Mouse (Mus musculus) heart, postnatal 0 days (tissue): ENCODE data around the gene Eif4e2.

ENCODE experiments used
- CTCF ChIP-seq: IDR thresholded peaks from 2 replicates; pipeline ENCODE4 v1.5.1; 2016; ENCODE audit warnings: antibody characterized with exemption, control low read depth, low read depth
- EP300 ChIP-seq: IDR thresholded peaks from 2 replicates; pipeline ENCODE4 v1.6.1; 2016; ENCODE audit warnings: antibody characterized with exemption, low read depth

DNA sequence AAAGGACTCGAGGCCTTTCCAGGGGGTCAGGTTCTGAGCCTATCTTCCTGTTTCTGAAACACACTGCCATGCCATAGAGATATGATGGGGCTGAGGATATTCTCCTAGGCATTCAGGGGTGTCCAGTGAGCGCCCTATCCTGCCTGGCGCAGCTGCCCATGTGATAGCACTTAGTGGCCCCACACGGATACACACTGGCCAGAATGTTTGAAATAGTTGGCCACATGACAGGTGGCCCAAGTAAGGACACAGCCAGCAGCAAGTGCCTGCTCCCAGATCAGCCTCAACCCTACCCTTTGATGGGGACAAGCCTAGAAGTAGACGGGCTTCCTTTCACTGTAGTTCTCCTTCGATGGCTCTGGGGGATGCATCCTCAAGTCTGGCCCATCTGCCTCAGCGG is 9.2 kb upstream of the Eif4e2 start, which contains the start of gene Chrng:
- TF ChIP-seq EP300 (no peak), CTCF (no peak)
